Mouse (Mus musculus): Measurements from ENCODE around the gene Ugt2b37.
"Not testable (repeated sequence)": the region's sequence is repeated elsewhere in the genome, so short reads cannot be mapped to it uniquely, and the experiment has no call there.

DNA sequence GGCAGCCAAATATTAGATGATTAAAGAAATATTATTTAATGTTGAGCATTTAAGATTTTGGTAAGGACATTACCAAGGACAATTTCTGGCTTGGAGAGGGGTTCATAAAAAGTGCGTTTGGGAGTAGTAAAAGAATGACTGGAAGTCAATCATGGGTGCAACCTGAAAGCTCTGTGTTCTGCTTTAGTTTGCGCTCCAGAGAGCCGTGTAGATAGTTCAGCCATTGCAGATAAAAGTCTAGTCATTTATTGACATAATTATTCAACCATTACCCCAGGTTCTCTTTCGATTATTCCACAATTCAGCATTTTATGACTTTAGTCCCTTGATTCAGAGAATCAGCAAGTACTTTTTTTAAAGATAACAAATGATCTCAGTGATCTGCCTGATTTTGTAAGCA, 31.6 kb upstream of the Ugt2b37 start:
- not testable (repeated sequence) for TF ChIP-seq CTCF, EP300 (IDR thresholded peaks at IDR 0.05; ENCODE audit: low read depth)
